Mouse (Mus musculus) neural tube, embryonic 10.5 days (tissue): ENCODE results near the gene Spns1.
"Not testable (repeated sequence)": the region's sequence is repeated elsewhere in the genome, so short reads cannot be mapped to it uniquely, and the experiment has no call there.

Source experiments
- DNase-seq: peaks from one replicate; pipeline ENCODE4 v3.0.0-alpha.2; 2017; ENCODE audit warnings: low spot score; ENCODE audit errors: extremely low spot score

Gene Spns1

GRCm38 (mm10) chr7:126377278-126378158, at the start of gene Spns1:
Spns1 (minus strand) TSS chr7:126377450.
- peak; percentile 95 for DNase-seq

GRCm38 (mm10) chr7:126424161-126424560, 46.9 kb upstream of the Spns1 start:
- DNase-seq: no peak

GRCm38 (mm10) chr7:126421756-126422155, 44.5 kb upstream of the Spns1 start:
- no peak for DNase-seq

GRCm38 (mm10) chr7:126418496-126418895, 41.2 kb upstream of the Spns1 start:
- no peak for DNase-seq

- DNase-seq: no peak
Observed at GRCm38 (mm10) chr7:126417606-126418005, 40.4 kb upstream of the Spns1 start.

- DNase-seq: no peak
Observed at GRCm38 (mm10) chr7:126417045-126417444, 39.8 kb upstream of the Spns1 start.

- no peak for DNase-seq
Observed at GRCm38 (mm10) chr7:126416615-126417014, 39.4 kb upstream of the Spns1 start.

GRCm38 (mm10) chr7:126414725-126415124, 37.5 kb upstream of the Spns1 start, which contains the start of gene Cd19:
Cd19 (minus strand) TSS chr7:126414889.
- no peak for DNase-seq

- DNase-seq: no peak
Observed at GRCm38 (mm10) chr7:126411061-126411460, 33.8 kb upstream of the Spns1 start.

GRCm38 (mm10) chr7:126408686-126409085, 31.4 kb upstream of the Spns1 start:
- DNase-seq: no peak

- not testable (repeated sequence) for DNase-seq
Observed at GRCm38 (mm10) chr7:126402518-126402917, 25.3 kb upstream of the Spns1 start.

- DNase-seq: peak; percentile 83
Observed at GRCm38 (mm10) chr7:126399548-126399947, 22.3 kb upstream of the Spns1 start.

- DNase-seq: no peak
Observed at GRCm38 (mm10) chr7:126397822-126398221, 20.6 kb upstream of the Spns1 start.

- DNase-seq: no peak
Observed at GRCm38 (mm10) chr7:126397221-126397620, 20.0 kb upstream of the Spns1 start.

GRCm38 (mm10) chr7:126396298-126397119, 19.3 kb upstream of the Spns1 start, which contains the start of gene Nfatc2ip:
Nfatc2ip (minus strand) TSS chr7:126396737.
- peak; percentile 89 for DNase-seq

GRCm38 (mm10) chr7:126392086-126392884, 15.0 kb upstream of the Spns1 start:
- DNase-seq: not testable (repeated sequence)

- no peak for DNase-seq
Observed at GRCm38 (mm10) chr7:126388185-126388584, 10.9 kb upstream of the Spns1 start.

GRCm38 (mm10) chr7:126383565-126383964, 6.3 kb upstream of the Spns1 start:
- no peak for DNase-seq

- DNase-seq: no peak
Observed at GRCm38 (mm10) chr7:126376903-126377277, 360 bp downstream of the Spns1 start.

- no peak for DNase-seq
Observed at GRCm38 (mm10) chr7:126375012-126375411, 2.2 kb downstream of the Spns1 start.

GRCm38 (mm10) chr7:126374526-126374925, 2.7 kb downstream of the Spns1 start:
- DNase-seq: no peak
